Mouse (Mus musculus): Measurements from ENCODE around the gene Scimp.
A peak's percentile ranks its signal among the peaks of the same experiment; 100 is the strongest.
"Not testable (repeated sequence)": the region's sequence is repeated elsewhere in the genome, so short reads cannot be mapped to it uniquely, and the experiment has no call there.

Gene Scimp

GRCm38 (mm10) chr11:70763936-70764808, 48.2 kb downstream of the Scimp start, which contains the start of gene Zfp3:
Gene Zfp3, plus strand, starts transcription at chr11:70764209.
- peak; percentile 79 for DNase-seq

- no peak for DNase-seq
Observed at GRCm38 (mm10) chr11:70763582-70763935, 48.8 kb downstream of the Scimp start.

DNA sequence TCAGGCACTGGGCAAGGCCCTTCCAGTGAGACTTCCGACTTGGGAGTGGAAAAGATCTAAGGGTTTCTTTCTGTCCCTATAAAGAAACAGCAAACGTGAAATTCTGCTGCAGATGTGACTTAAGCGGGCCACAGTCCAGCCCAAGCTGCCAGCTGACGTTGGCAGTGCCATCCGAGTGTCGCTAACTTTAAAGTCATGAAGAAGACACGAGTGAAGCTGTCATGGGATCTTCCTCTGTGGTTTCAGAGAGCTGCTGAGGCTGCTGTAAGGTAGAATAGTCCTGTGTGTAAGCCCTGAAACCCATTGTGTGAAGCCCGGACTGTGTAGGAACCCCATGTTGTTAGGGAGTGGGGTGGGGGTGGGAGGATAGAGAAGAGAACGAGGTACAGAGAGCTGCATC, 49.7 kb downstream of the Scimp start:
- DNase-seq = no peak

GRCm38 (mm10) chr11:70760446-70760845, 51.9 kb downstream of the Scimp start:
- DNase-seq = not testable (repeated sequence)

GRCm38 (mm10) chr11:70755645-70756044, 56.7 kb downstream of the Scimp start:
- peak; percentile 80 for DNase-seq

GRCm38 (mm10) chr11:70754958-70755357, 57.4 kb downstream of the Scimp start:
- no peak for DNase-seq

DNA sequence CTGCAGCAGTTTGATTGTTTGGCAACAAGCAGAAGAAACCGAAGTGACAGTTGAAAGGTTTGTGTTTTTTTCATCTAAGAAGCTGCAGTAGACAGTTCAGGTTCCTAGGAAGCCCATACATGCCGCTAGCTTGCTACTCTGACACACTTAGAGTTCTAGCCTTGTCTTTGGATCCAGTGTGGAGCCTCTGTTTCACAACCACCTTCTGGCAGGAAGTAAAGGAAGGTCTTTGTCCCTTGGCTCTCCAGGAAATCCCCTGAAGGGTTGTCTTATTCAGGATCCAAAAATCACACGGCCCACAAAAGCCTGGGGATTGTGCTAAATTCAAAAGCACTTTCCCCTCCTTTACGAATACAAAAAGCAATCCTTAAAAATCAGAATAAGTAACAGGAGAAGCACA, 57.9 kb downstream of the Scimp start:
- no peak for DNase-seq

DNA sequence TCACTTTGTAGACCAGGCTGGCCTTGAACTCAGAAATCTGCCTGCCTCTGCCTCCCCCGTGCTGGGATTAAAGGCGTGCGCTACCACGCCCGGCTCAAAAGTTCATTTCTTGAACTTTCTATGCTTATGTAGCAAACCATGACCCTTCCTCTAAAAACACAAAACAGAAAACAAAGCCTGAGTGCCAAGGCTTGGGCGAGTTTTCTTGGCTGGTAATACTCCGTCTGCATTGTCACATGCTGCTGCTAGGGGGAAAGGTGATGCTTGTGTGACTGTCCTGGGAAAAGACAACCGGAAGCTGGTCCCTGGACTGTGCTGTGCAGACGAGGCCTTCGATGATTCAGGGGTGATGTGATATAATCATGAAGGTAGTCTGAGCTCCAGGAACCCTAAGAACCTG, 59.2 kb downstream of the Scimp start:
- DNase-seq = no peak

DNA sequence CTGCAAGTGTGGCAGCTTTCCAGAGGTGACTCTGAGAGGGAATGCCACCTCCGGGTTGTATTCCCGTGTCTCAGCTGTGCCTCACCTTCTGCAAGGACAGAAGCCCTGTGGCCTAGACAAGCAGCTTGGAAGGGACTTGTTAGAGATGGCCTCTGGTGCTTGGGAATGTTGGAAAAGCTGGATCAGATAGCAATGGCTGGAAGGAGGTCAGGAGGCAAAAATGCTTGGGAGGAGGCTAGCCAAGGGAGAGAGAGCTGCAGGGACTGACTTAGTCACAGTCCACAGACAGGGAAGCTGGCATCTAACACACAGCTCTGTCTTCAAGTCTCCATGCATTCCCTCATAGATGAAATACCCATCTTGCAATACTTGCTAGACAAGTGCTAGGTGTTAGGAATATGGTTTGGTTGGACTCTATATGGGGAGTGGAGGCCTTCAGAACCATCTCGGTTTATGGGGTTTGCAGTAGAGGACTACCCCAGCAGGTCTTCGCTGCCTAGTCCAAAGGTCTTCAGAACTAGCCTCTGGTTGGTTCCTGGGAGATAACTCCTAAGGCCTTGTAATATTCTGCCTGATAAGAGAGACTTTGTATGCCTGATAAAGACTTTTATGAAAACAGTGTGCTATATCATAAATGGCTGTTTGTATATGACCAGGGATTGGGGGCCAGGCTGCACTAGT, 59.9 kb downstream of the Scimp start:
- DNase-seq = no peak

- no peak for DNase-seq
Observed at GRCm38 (mm10) chr11:70747876-70748545, 64.4 kb downstream of the Scimp start.

DNA sequence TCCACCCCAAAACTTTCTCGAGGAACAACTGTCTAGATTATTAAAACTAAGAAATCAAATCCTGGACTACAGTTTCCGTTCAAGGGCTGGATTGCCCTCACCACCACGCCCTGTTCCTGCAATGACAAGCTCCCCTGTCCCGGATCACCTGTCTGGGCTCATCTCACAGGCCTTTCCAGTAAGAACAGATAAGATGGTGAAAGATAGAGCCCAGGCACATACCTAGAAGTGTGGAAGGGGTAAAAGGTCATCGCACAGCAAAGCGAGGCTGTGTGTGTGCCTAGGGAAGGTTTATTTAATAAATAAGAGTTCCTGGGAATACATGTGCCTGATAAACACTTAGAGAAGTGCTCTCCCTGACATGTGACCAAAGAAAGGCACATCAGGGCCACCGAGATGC, 66.8 kb downstream of the Scimp start:
- DNase-seq = no peak

DNA sequence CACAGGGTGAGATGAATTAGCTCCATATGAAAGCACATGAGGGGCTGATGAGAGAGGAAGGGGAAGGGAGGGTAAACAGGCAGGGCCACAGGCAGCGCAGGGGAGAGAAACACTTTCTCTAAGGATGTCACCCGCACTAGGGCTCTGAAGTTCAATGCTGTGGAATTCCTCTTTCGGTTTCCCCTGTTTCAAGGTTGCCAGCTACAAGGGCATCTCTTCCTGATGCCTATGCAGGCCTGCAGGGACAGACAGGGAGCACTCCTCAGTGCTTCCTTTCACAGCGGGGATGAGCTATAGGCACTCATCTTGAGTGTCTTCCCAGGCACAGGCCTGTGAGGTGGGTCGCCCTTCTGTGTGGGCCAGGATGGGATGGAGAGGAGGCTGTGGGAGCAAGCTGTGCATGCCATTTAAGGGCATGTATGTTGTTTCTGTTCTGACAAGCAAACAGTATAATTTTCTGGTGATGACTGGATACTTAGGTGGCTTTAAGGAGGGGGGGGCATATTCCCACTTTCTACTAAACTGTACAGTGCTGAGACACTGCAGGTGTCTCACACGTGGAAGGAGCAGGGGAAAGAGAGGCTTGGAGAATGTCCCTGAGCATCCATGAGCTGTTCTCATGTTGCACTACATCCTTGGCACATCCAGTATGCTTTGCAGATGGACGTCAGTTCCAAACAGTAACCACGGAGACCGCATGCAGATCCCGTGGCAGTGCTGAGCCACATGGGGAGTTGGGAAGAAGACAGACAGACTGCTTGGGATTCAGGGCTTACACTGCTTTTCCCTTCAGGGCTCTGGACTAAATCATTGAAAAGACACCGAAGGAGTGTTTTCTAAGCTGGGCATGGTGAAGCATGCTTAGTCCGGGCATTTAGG, 69.6 kb downstream of the Scimp start:
- no peak for DNase-seq

GRCm38 (mm10) chr11:70742117-70742516, 70.3 kb downstream of the Scimp start:
- DNase-seq = no peak

- DNase-seq = no peak
Observed at GRCm38 (mm10) chr11:70741603-70742002, 70.8 kb downstream of the Scimp start.

Data from cerebellum, adult 9-10 months (tissue).